Mouse (Mus musculus) bone marrow macrophage, adult 2 months (primary cell): ENCODE data around the gene Ppa1.

ENCODE experiments used
- CTCF ChIP-seq: IDR thresholded peaks from 2 replicates; pipeline ENCODE4 v1.5.1; 2012; ENCODE audit warnings: low read depth, mild to moderate bottlenecking, low read length, moderate library complexity
- POLR2A ChIP-seq: IDR thresholded peaks from 2 replicates; pipeline ENCODE4 v1.6.1; 2012; ENCODE audit warnings: mild to moderate bottlenecking, low read depth, low read length, borderline replicate concordance

GRCm38 (mm10) chr10:61627938-61628250 is 20.5 kb upstream of the Ppa1 start:
- no peak for TF ChIP-seq CTCF
- no peak for TF ChIP-seq POLR2A
